Mouse (Mus musculus) Patski (cell line): ENCODE data around the gene Hist2h2ab. TPM values are rescaled to one million over a fixed set of nuclear protein-coding genes. Genes with fewer than 3 reads are reported as not detected.
"Not testable (repeated sequence)": the region's sequence is repeated elsewhere in the genome, so short reads cannot be mapped to it uniquely, and the experiment has no call there.

Source experiments
- ATAC-seq: fragments of 100-300 bp; one replicate; pipeline ENCODE4 v1.8.0; 2021
- CTCF ChIA-PET: fragments of 350-600 bp; sonication (Branson Sonifier 250); formaldehyde crosslinking; loops from one replicate; lab custom pipeline; 2022; ENCODE audit warnings: inconsistent platforms; lab: Charles Lee
- POLR2A ChIA-PET: fragments of 350-600 bp; sonication (Branson Sonifier 250); formaldehyde crosslinking; loops from one replicate; lab custom pipeline; 2022; ENCODE audit warnings: antibody characterized with exemption, inconsistent platforms; lab: Charles Lee
- DNase-seq: peaks from one replicate; pipeline ENCODE4 v3.0.0-alpha.2; 2011; ENCODE audit warnings: low read depth, low spot score
- H3K27me3 ChIP-seq: fragments of 371-371 bp; one replicate; pipeline ENCODE4 v1.5.1; 2021
- CTCF ChIP-seq: fragments of 100-300 bp; IDR thresholded peaks from one replicate; pipeline ENCODE4 v1.5.1; 2021
- in situ Hi-C: fragments of 300-500 bp; cut with MboI; formaldehyde crosslinking; loops from 3 replicates; pipeline ENCODE4 v1.11.1; 2018; ENCODE audit warnings: low pct_unique_long_range_greater_than_20kb, mixed read lengths
- polyA plus RNA-seq: library from polyadenylated mRNA; unstranded; gene quantifications from one replicate; pipeline ENCODE4 v1.2.3, GENCODE M21; 2021

The Hist2h2ab gene
- polyA plus RNA-seq, 1 experiment from 2014 or later, result 1.0 TPM

DNA sequence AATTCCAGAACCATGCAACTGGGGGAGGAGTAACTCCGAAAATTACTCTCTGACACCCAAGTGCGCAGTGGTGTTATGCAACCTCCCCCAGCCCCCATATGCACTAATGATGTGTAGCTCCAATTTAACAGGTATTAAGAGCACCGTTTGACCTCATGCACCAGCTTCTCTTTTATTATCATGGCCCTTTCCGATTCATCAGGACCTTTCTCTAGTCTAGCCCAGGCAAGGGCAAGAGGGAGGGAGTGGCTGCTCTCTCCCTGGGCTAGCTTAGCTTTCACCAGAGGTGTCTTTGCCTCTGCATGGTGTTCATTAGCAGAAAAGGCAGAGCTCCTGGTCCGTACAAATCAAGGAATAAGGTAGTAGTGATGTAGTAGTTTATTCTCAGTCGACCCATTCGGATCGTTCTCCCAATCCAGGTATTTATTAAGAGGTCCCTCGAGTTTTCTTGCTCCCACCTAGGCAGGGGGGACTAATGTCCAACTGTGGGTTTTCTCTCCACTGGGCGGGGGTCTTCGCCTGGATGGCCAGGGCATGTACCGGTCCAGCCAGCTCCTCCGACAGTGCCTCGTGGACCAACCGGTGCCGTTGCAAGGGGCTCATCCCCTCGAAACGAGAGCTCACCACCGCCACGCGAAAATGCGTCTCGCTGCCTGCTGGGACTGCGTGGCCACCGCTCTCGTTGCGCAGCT lies 23.1 kb upstream of the Hist2h2ab start:
- no peak for TF ChIP-seq CTCF
- H3K27me3 ChIP-seq, result no peaks in the 10 kb centered on the region
- ChIA-PET POLR2A (interaction anchor here (0.6 to 3.7 kb wide), 12 partner anchors 9 to 83 kb away, joined by 3 to 20 read pairs (median 5); partner anchors contain the start of genes Bola1, Hist2h2ab, Hist2h2ac and Hist2h2be), CTCF (interaction anchor here (0.6 to 4.8 kb wide), 7 partner anchors 14 to 130 kb away, joined by 3 to 60 read pairs (median 3); partner anchors contain the start of genes Bola1, Hist2h2ab, Hist2h2ac and Hist2h2be)
- in situ Hi-C loops, result no loop called here
- ATAC-seq (no peak), DNase-seq (no peak)

DNA sequence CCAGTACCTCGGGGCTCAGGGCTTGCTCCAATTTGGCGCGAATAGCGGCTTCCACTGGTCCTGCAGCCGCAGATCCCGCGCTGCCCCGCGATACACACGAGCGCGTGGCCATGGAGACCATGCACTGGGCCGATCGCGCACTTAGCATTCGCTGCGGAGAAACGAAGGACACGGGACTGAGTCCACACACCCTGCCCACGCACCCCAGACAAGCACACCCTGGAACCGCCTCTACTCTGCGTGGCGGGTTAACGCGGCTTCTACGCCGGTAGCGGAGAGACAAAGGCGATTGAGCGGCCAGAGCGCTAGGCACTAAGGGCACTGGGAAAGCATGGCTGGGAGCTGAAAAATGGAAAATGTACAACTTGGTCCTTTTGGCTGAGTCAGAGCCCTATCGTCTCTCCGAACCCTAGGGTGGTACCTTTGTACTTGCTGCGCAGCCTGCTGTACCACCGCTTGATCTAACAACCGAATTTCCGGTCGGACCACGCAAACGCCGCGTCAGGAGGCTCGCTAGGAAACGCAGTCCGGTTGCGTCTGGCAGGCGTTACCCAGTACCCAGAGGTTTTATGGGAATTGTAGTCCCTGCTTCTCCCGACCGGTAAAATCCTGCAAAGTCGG lies 22.4 kb upstream of the Hist2h2ab start:
- peak; percentile 61 for DNase-seq
- peak; percentile 90 for ATAC-seq
- CTCF ChIA-PET, result interaction anchor here (0.8 to 4.8 kb wide), 5 partner anchors 13 to 36 kb away, joined by 3 to 60 read pairs (median 3); partner anchors contain the start of genes Bola1, Hist2h2ab, Hist2h2ac and Hist2h2be
- H3K27me3 ChIP-seq, result no peaks in the 10 kb centered on the region
- POLR2A ChIA-PET, result interaction anchor here (0.6 to 3.7 kb wide), 12 partner anchors 10 to 227 kb away, joined by 3 to 20 read pairs (median 5); partner anchors contain the start of genes Bola1, Hist2h2ab, Hist2h2ac and Hist2h2be
- no peak for TF ChIP-seq CTCF
- in situ Hi-C loops, result no loop called here

- TF ChIP-seq CTCF, result no peak
- ATAC-seq (no peak), DNase-seq (no peak)
- in situ Hi-C loops, result no loop called here
- ChIA-PET POLR2A (interaction anchor here (0.6 to 3.7 kb wide), 6 partner anchors 11 to 228 kb away, joined by 3 to 20 read pairs (median 11); partner anchors contain the start of genes Bola1, Hist2h2ab, Hist2h2ac and Hist2h2be), CTCF (interaction anchor here (0.8 to 4.8 kb wide), 6 partner anchors 12 to 37 kb away, joined by 3 to 60 read pairs (median 7); partner anchors contain the start of genes Bola1, Hist2h2ab, Hist2h2ac and Hist2h2be)
- no peaks in the 10 kb centered on the region for H3K27me3 ChIP-seq
These were observed 21.5 kb upstream of the Hist2h2ab start for GRCm38 (mm10) chr3:96198181-96198580.

- ATAC-seq, H3K27me3 ChIP-seq, DNase-seq, in situ Hi-C loops: not testable (repeated sequence)
- ChIA-PET POLR2A (interaction anchor here (1.0 to 3.7 kb wide), 7 partner anchors 11 to 37 kb away, joined by 3 to 20 read pairs (median 4); partner anchors contain the start of genes Bola1, Hist2h2ab, Hist2h2ac and Hist2h2be), CTCF (interaction anchor here (1.6 to 4.8 kb wide), 3 partner anchors 12 to 20 kb away, joined by 5 to 60 read pairs (median 9); partner anchors contain the start of genes Bola1 and Hist2h2ab)
These were observed 20.9 kb upstream of the Hist2h2ab start for GRCm38 (mm10) chr3:96198601-96199251.

DNA sequence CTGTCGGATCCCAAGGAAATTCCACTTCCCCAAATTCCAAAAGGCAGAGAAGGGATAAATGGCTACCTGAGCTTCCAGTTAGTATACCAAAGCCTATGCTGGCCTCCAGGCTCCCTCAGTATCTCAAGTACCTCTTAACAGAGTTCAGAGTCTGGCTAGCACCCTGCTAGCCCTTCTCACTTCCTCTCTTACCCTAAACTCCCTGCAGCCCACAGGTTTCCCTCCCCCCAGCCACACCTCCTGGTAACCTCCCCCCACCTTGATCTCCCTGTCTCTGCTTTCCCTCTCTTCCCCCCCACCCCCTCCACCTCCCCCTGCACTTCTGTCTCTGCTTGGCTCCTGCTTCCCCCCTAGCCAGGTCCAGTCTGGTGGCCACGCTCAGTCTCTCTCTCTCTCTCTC lies 19.9 kb upstream of the Hist2h2ab start:
- H3K27me3 ChIP-seq, result no peaks in the 10 kb centered on the region
- TF ChIP-seq CTCF, result no peak
- ATAC-seq (no peak), DNase-seq (no peak)
- CTCF ChIA-PET, result interaction anchor here (0.5 to 4.8 kb wide), 4 partner anchors 11 to 22 kb away, joined by 3 to 60 read pairs (median 7); partner anchors contain the start of genes Bola1 and Hist2h2ab
- in situ Hi-C loops, result no loop called here
- POLR2A ChIA-PET, result interaction anchor here (1.0 kb wide), 2 partner anchors 12 to 19 kb away, joined by 3 to 4 read pairs; partner anchors contain the start of genes Bola1 and Hist2h2ab

DNA sequence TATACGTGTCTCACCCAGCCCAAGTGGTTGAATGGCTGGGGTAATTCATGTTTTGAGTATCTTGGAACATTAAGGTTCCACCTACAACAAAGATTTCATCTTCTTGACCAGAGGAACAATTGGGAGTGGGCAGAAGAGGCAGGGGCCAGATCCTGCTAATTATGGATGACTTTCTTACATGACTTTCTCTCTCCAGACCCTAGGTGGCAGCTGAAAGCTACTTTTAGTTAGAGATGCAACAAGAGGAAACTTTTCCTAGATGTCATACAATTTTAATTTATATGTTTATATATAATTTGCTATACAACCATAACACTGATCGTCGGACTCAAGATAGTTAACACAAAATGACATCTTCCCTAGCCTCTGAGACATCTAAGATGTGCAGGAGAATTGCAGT lies 11.8 kb upstream of the Hist2h2ab start:
- ATAC-seq (no peak), DNase-seq (no peak)
- CTCF ChIA-PET, result interaction anchor here (0.7 to 8.2 kb wide), 6 partner anchors 9 to 71 kb away, joined by 3 to 60 read pairs (median 4); partner anchors contain the start of genes Bola1 and Hist2h2ab
- H3K27me3 ChIP-seq, result no peaks in the 10 kb centered on the region
- in situ Hi-C loops, result no loop called here
- POLR2A ChIA-PET, result interaction anchor here (3.7 kb wide), 1 partner anchor 12 kb away, joined by 28 read pairs; the partner anchor contains the start of genes Bola1, Hist2h2ab, Hist2h2ac and Hist2h2be
- peak; percentile 56 for TF ChIP-seq CTCF

GRCm38 (mm10) chr3:96209242-96209641 lies 10.4 kb upstream of the Hist2h2ab start:
- peak; percentile 65 for TF ChIP-seq CTCF
- ATAC-seq (no peak), DNase-seq (no peak)
- H3K27me3 ChIP-seq, result no peaks in the 10 kb centered on the region
- ChIA-PET CTCF (interaction anchor here (1.1 to 8.2 kb wide), 8 partner anchors 10 to 143 kb away, joined by 4 to 60 read pairs (median 4); partner anchors contain the start of genes Bola1 and Hist2h2ab), POLR2A (interaction anchor here (0.6 to 3.7 kb wide), 6 partner anchors 10 to 53 kb away, joined by 3 to 28 read pairs (median 3); partner anchors contain the start of genes Bola1, Hist2h2ab, Hist2h2ac and Hist2h2be)
- in situ Hi-C loops, result no loop called here

- in situ Hi-C loops, result loop anchor here (10.0 kb wide), 1 partner anchor 154 kb away; no protein-coding TSS in a partner anchor
- no peaks in the 10 kb centered on the region for H3K27me3 ChIP-seq
- ATAC-seq (no peak), DNase-seq (no peak)
- CTCF ChIA-PET, result interaction anchor here (0.8 to 3.8 kb wide), 23 partner anchors 9 to 256 kb away, joined by 3 to 28 read pairs (median 5); partner anchors contain the start of genes Hist2h2bb and Hist2h4
- no peak for TF ChIP-seq CTCF
- POLR2A ChIA-PET, result interaction anchor here (0.8 to 5.6 kb wide), 15 partner anchors 10 to 161 kb away, joined by 3 to 56 read pairs (median 8); partner anchors contain the start of genes Hist2h2aa1, Hist2h2bb, Hist2h3b and Hist2h4
These were observed 449 bp upstream of the Hist2h2ab start for GRCm38 (mm10) chr3:96219191-96219641.

DNA sequence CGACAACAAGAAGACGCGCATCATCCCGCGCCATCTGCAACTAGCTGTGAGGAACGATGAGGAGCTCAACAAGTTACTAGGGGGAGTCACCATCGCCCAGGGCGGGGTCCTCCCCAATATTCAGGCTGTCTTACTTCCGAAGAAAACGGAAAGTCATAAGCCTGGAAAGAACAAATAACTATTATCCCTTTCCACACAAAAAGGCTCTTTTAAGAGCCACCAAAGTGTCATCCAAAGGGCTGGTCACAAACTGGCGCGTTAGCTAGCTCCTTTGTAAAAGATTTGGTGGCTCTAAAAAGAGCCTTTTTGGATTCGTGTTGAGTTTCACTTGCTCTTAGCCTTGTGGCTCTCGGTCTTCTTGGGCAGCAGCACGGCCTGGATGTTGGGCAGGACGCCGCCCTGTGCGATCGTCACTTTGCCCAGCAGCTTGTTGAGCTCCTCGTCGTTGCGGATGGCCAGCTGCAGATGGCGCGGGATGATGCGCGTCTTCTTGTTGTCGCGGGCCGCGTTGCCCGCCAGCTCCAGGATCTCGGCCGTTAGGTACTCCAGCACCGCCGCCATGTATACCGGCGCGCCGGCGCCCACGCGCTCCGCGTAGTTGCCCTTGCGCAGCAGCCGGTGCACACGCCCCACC lies 583 bp downstream of the Hist2h2ab start:
- not testable (repeated sequence) for DNase-seq
- CTCF ChIA-PET, result interaction anchor here (0.9 to 3.8 kb wide), 19 partner anchors 11 to 257 kb away, joined by 3 to 28 read pairs (median 8); partner anchors contain the start of genes Hist2h2bb and Hist2h4

More for the DNA sequence above, 583 bp downstream of the Hist2h2ab start:
- H3K27me3 ChIP-seq, result not testable (repeated sequence)
- in situ Hi-C loops, result loop anchor here (5.0 kb wide), 1 partner anchor 47 kb away; the partner anchor contains the start of genes Hist2h2bb and Hist2h3b
- POLR2A ChIA-PET, result interaction anchor here (0.8 to 5.6 kb wide), 16 partner anchors 9 to 162 kb away, joined by 3 to 56 read pairs (median 8); partner anchors contain the start of genes Hist2h2aa1, Hist2h2bb, Hist2h3b and Hist2h4
- ATAC-seq, result peak; percentile 2
